16 mouse cellular contexts compared by ENCODE assay signal in the genomic region with DNA sequence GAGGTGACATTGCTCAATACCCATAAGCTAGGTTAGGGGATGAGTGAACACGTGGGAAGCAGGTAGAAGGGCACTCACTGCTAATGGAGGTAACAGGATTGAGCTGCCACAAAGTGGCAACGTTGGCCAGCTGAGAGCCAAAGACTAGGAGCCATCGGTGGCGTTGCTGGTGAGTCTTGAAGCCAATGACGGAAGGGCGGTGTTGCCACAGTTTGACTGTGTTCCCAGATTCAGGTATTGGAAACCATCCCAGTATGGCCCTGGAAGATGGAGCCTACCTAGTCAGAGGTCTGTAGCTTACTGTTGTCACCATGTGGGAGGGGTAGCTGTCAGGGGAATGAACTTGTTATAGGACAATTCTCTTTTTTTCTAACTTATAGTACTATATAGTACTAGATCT.
"Had no signal": no experiment of that assay in that cellular context is flagged by ENCODE, and none has a peak within 500 bp of the region (broad histone marks: within the 10 kb centered on the region; RNA-seq: fewer than 3 reads in every experiment).

No protein-coding gene starts in this region.

- H3K27ac ChIP-seq: liver, embryonic 15.5 days; macrophage; midbrain, embryonic 13.5 days; midbrain, embryonic 15.5 days; neural tube, embryonic 12.5 days; stomach, embryonic 15.5 days had no signal

- H3K4me1 ChIP-seq: neural tube, embryonic 12.5 days had no signal

- H3K27me3 ChIP-seq: liver, embryonic 15.5 days; midbrain, embryonic 15.5 days; neural tube, embryonic 12.5 days; stomach, embryonic 15.5 days had no signal

- H3K36me3 ChIP-seq: liver, embryonic 15.5 days; midbrain, embryonic 13.5 days; midbrain, embryonic 15.5 days; neural tube, embryonic 12.5 days; stomach, embryonic 15.5 days had no signal

- DNase-seq: lung, adult 18-20 months; lung, embryonic 14.5 days; lung, postnatal 14 days; lung, postnatal 36 days; right cerebral cortex, postnatal 14 days; thymus, adult 18-20 months; thymus, postnatal 14 days; thymus, postnatal 36 days had no signal

- ATAC-seq: midbrain, embryonic 13.5 days; midbrain, embryonic 15.5 days had no signal

- H3K4me2 ChIP-seq: liver, embryonic 15.5 days; lung, embryonic 14.5 days; midbrain, embryonic 11.5 days; midbrain, embryonic 13.5 days; midbrain, embryonic 15.5 days; neural tube, embryonic 12.5 days; stomach, embryonic 15.5 days had no signal

- H3K9ac ChIP-seq: liver, embryonic 15.5 days; lung, embryonic 14.5 days; midbrain, embryonic 13.5 days; midbrain, embryonic 15.5 days; neural tube, embryonic 12.5 days; stomach, embryonic 15.5 days had no signal

- H3K4me3 ChIP-seq: liver, embryonic 15.5 days; megakaryocyte, embryonic 14.5 days; midbrain, embryonic 13.5 days; midbrain, embryonic 15.5 days; neural tube, embryonic 12.5 days; stomach, embryonic 15.5 days had no signal

- H3K9me3 ChIP-seq: liver, embryonic 15.5 days; midbrain, embryonic 13.5 days; midbrain, embryonic 15.5 days; neural tube, embryonic 12.5 days; stomach, embryonic 15.5 days had no signal
